Mouse (Mus musculus) E14TG2a.4 (cell line): ENCODE measurements around the gene Arntl.

Source experiments
- CTCF ChIP-seq: conservative IDR thresholded peaks from 2 replicates; pipeline ENCODE4 v1.5.1; 2014; ENCODE audit warnings: low read length
- NANOG ChIP-seq: IDR thresholded peaks from 2 replicates; pipeline ENCODE4 v1.6.1; 2014; ENCODE audit warnings: borderline replicate concordance, low read length, mixed read lengths
- POU5F1 ChIP-seq: IDR thresholded peaks from 2 replicates; pipeline ENCODE4 v1.6.1; 2014; ENCODE audit warnings: low read length, borderline replicate concordance

DNA sequence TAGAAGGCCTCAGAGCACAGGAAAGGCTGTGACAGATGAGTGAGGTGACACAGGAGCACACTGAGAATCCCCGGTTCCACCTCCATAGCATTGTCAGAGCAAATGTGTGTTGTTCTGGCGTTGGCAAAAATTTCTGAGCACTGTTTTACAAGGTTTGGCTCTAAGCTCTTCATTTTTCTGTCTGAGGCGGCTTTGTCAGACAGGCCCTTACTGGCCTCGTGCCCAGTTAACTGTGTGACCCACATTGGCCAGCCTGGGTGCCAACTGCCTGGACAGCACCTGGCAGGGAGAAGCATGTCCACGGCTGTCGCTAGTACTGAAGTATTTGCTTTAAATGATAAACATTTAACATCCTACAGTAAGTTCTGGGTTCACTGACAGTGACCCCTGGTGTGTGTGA, 35.4 kb downstream of the Arntl start:
- TF ChIP-seq CTCF: no peak
- no peak for TF ChIP-seq POU5F1
- TF ChIP-seq NANOG: no peak
